Mouse (Mus musculus): ENCODE results near the gene Itgal. TPM values are rescaled to one million over a fixed set of nuclear protein-coding genes. Genes with fewer than 3 reads are reported as not detected.

The Itgal gene
- polyA plus RNA-seq, 1 experiment = 12.5 TPM

- no peak overlapping the region for H3K4me3 ChIP-seq (ENCODE audit: low read depth, low read length)
- TF ChIP-seq CTCF (IDR thresholded peaks at IDR 0.05; ENCODE audit: extremely low read depth, insufficient read length, insufficient replicate concordance, low read depth, low read length) (no peak), POLR2A (IDR thresholded peaks at IDR 0.05; ENCODE audit: low read depth, low read length) (no peak)
- H3K4me1 ChIP-seq (ENCODE audit: control insufficient read depth, insufficient read depth, insufficient read length, low read length) = peaks cover 5% of the 10 kb centered on the region
- H3K36me3 ChIP-seq (ENCODE audit: control insufficient read depth, insufficient read depth, low read length) = peaks cover 13% of the 10 kb centered on the region; the same call in 1 of the 2 replicates
- peak overlapping the region; percentile 95 for H3K27ac ChIP-seq (ENCODE audit: insufficient read depth, low read depth, low read length)
- WGBS = 19% methylated on average over 5 of the region's 5 CpGs
- no peaks in the 10 kb centered on the region for H3K27me3 ChIP-seq (ENCODE audit: control insufficient read depth, insufficient read depth, low read length)
Measured at GRCm38 (mm10) chr7:127270666-127271065, 25.4 kb upstream of the Itgal start.

- no peak for TF ChIP-seq POLR2A (IDR thresholded peaks at IDR 0.05; ENCODE audit: low read depth, low read length)
- Histone ChIP-seq H3K27me3 (ENCODE audit: control insufficient read depth, insufficient read depth, low read length) (no peaks in the 10 kb centered on the region), H3K36me3 (ENCODE audit: control insufficient read depth, insufficient read depth, low read length) (peaks cover 13% of the 10 kb centered on the region; the same call in 1 of the 2 replicates), H3K4me3 (ENCODE audit: low read depth, low read length) (peak overlapping the region; percentile 47), H3K27ac (ENCODE audit: insufficient read depth, low read depth, low read length) (peak overlapping the region; percentile 95), H3K4me1 (ENCODE audit: control insufficient read depth, insufficient read depth, insufficient read length, low read length) (peaks cover 5% of the 10 kb centered on the region)
- 42% methylated on average over 4 of the region's 4 CpGs for WGBS
Measured at GRCm38 (mm10) chr7:127271093-127271492, 25.0 kb upstream of the Itgal start.

- H3K27ac ChIP-seq (ENCODE audit: insufficient read depth, low read depth, low read length) = peak overlapping the region; percentile 50
- H3K4me3 ChIP-seq (ENCODE audit: low read depth, low read length) = peak overlapping the region; percentile 90
- H3K36me3 ChIP-seq (ENCODE audit: control insufficient read depth, insufficient read depth, low read length) = peaks cover 13% of the 10 kb centered on the region; the same call in 1 of the 2 replicates
- no peaks in the 10 kb centered on the region for H3K27me3 ChIP-seq (ENCODE audit: control insufficient read depth, insufficient read depth, low read length)
- TF ChIP-seq POLR2A (IDR thresholded peaks at IDR 0.05; ENCODE audit: low read depth, low read length) = no peak
- no peak for TF ChIP-seq CTCF (IDR thresholded peaks at IDR 0.05; ENCODE audit: extremely low read depth, insufficient read length, insufficient replicate concordance, low read depth, low read length)
- WGBS = 45% methylated on average over 15 of the region's 15 CpGs
- H3K4me1 ChIP-seq (ENCODE audit: control insufficient read depth, insufficient read depth, insufficient read length, low read length) = peaks cover 12% of the 10 kb centered on the region
Measured at GRCm38 (mm10) chr7:127272566-127272965, 23.5 kb upstream of the Itgal start.

- peaks cover 18% of the 10 kb centered on the region for H3K4me1 ChIP-seq (ENCODE audit: control insufficient read depth, insufficient read depth, insufficient read length, low read length)
- H3K27me3 ChIP-seq (ENCODE audit: control insufficient read depth, insufficient read depth, low read length) = no peaks in the 10 kb centered on the region
- peaks cover 13% of the 10 kb centered on the region; the same call in 1 of the 2 replicates for H3K36me3 ChIP-seq (ENCODE audit: control insufficient read depth, insufficient read depth, low read length)
- TF ChIP-seq POLR2A (IDR thresholded peaks at IDR 0.05; ENCODE audit: low read depth, low read length) = no peak
- no peak for TF ChIP-seq CTCF (IDR thresholded peaks at IDR 0.05; ENCODE audit: extremely low read depth, insufficient read length, insufficient replicate concordance, low read depth, low read length)
- peak overlapping the region; percentile 90 for H3K4me3 ChIP-seq (ENCODE audit: low read depth, low read length)
- WGBS = 4% methylated on average over 49 of the region's 50 CpGs
- H3K27ac ChIP-seq (ENCODE audit: insufficient read depth, low read depth, low read length) = peak overlapping the region; percentile 50
Measured at GRCm38 (mm10) chr7:127273118-127273923, 22.7 kb upstream of the Itgal start.

DNA sequence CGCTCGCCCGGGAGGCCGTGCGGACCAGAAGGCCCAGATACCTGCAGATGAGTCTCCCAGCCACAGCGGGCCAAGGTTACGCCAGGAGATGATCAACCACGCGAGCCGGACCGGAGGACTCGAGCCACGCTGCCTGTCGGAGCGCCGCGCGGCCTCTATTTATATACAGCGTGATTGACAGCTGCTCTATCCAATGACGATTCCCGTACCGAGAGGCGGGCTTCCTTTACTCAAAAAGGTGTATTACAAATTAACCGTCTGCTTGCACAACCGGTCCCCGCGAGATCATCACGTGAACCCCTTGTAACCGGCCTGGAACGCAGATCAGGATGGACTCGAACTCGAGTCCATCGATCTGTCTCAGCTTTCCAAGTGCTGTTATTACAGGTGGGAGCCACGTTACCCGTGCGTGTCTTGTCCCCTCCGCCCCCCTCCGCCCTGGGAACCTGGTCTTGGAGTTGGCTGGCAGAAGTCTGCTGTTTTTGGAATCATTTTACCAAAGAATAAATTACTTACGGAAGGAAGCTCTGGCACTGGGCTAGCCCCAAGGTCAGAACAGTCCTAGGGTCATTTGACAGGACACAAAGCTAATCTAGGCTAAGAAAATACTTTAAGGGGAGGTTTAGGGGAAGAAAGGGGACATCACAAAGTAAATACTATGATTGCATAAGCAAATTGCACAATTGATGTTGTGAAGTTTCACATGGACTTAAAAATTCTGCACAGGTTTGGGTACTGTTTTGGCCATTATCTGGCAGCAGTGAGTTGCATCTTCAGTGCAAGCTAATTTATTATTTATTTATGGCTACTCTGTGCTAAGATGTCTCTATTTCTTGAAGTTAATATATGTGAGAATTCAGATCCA, 21.9 kb upstream of the Itgal start, which contains the start of gene Sephs2:
TSS of gene Sephs2 (minus strand) at position 131 of the 865 bp plus-strand sequence.
- H3K27ac ChIP-seq (ENCODE audit: insufficient read depth, low read depth, low read length) = peak within 1 kb of the TSS; percentile 50
- H3K27me3 ChIP-seq (ENCODE audit: control insufficient read depth, insufficient read depth, low read length) = no peaks in the 10 kb centered on the region
- H3K4me1 ChIP-seq (ENCODE audit: control insufficient read depth, insufficient read depth, insufficient read length, low read length) = peaks cover 23% of the 10 kb centered on the region
- H3K4me3 ChIP-seq (ENCODE audit: low read depth, low read length) = peak within 1 kb of the TSS; percentile 90
- WGBS = 1% methylated on average over 39 of the region's 39 CpGs
- TF ChIP-seq CTCF (IDR thresholded peaks at IDR 0.05; ENCODE audit: extremely low read depth, insufficient read length, insufficient replicate concordance, low read depth, low read length) = no peak
- TF ChIP-seq POLR2A (IDR thresholded peaks at IDR 0.05; ENCODE audit: low read depth, low read length) = peak; percentile 99
- peaks cover 9% of the 10 kb centered on the region; the same call in 1 of the 2 replicates for H3K36me3 ChIP-seq (ENCODE audit: control insufficient read depth, insufficient read depth, low read length)

GRCm38 (mm10) chr7:127276519-127276961, 19.5 kb upstream of the Itgal start:
- H3K4me3 ChIP-seq (ENCODE audit: low read depth, low read length) = no peak overlapping the region
- H3K4me1 ChIP-seq (ENCODE audit: control insufficient read depth, insufficient read depth, insufficient read length, low read length) = peaks cover 23% of the 10 kb centered on the region
- 31% methylated on average over 5 of the region's 5 CpGs for WGBS
- H3K27ac ChIP-seq (ENCODE audit: insufficient read depth, low read depth, low read length) = peak overlapping the region; percentile 91
- TF ChIP-seq CTCF (IDR thresholded peaks at IDR 0.05; ENCODE audit: extremely low read depth, insufficient read length, insufficient replicate concordance, low read depth, low read length) (no peak), POLR2A (IDR thresholded peaks at IDR 0.05; ENCODE audit: low read depth, low read length) (no peak)
- H3K36me3 ChIP-seq (ENCODE audit: control insufficient read depth, insufficient read depth, low read length) = 0 out of 2 replicates have a peak, but pooled peaks cover 3% of the 10 kb centered on the region
- no peaks in the 10 kb centered on the region for H3K27me3 ChIP-seq (ENCODE audit: control insufficient read depth, insufficient read depth, low read length)

Data from small intestine, adult 2 months (tissue).